Mouse (Mus musculus) heart, postnatal 0 days (tissue): Measurements from ENCODE around the gene Tox2. TPM values are rescaled to one million over a fixed set of nuclear protein-coding genes. Genes with fewer than 3 reads are reported as not detected.

ENCODE experiments used
- ATAC-seq: fragments of 200-750 bp; cut with Nextera tagmentation; 2 replicates; pipeline ENCODE4 v1.8.0; 2017; ENCODE audit warnings: low read depth, moderate number of reproducible peaks, moderate library complexity; ENCODE audit not compliant: insufficient read depth
- DNase-seq: peaks from one replicate; pipeline ENCODE4 v3.0.0-alpha.2; 2016; ENCODE audit warnings: low spot score
- H3K27ac ChIP-seq: fragments of 300-500 bp; sonication (generic); 2 replicates; pipeline ENCODE4 v1.5.1; 2014; ENCODE audit warnings: low read depth, mild to moderate bottlenecking
- H3K27me3 ChIP-seq: fragments of 300-500 bp; sonication (generic); 2 replicates; pipeline ENCODE4 v1.6.1; 2014; ENCODE audit warnings: low read length, mixed read lengths; ENCODE audit not compliant: control insufficient read depth, insufficient read depth
- H3K36me3 ChIP-seq: fragments of 300-500 bp; sonication (generic); replicated peaks from 2 replicates; pipeline ENCODE4 v1.6.1; 2014; ENCODE audit warnings: low read length, mixed read lengths; ENCODE audit not compliant: control insufficient read depth, insufficient read depth
- H3K4me1 ChIP-seq: fragments of 300-500 bp; sonication (generic); 2 replicates; pipeline ENCODE4 v1.6.1; 2014; ENCODE audit warnings: antibody characterized with exemption; ENCODE audit not compliant: control insufficient read depth, insufficient read depth
- H3K4me2 ChIP-seq: fragments of 300-500 bp; sonication (generic); 2 replicates; pipeline ENCODE4 v1.6.1; 2014; ENCODE audit warnings: low read depth, mild to moderate bottlenecking, low read length, moderate library complexity
- H3K4me3 ChIP-seq: fragments of 300-500 bp; sonication (generic); 2 replicates; pipeline ENCODE4 v1.5.1; 2014; ENCODE audit warnings: low read depth, low read length
- H3K9ac ChIP-seq: fragments of 300-500 bp; sonication (generic); replicated peaks from 2 replicates; pipeline ENCODE4 v1.6.1; 2014; ENCODE audit warnings: low read depth, low read length, mixed read lengths
- H3K9me3 ChIP-seq: fragments of 300-500 bp; sonication (generic); replicated peaks from 2 replicates; pipeline ENCODE4 v1.6.1; 2016; ENCODE audit warnings: low read length; ENCODE audit not compliant: control insufficient read depth
- CTCF ChIP-seq: IDR thresholded peaks from 2 replicates; pipeline ENCODE4 v1.5.1; 2016; ENCODE audit warnings: antibody characterized with exemption, control low read depth, low read depth
- EP300 ChIP-seq: IDR thresholded peaks from 2 replicates; pipeline ENCODE4 v1.6.1; 2016; ENCODE audit warnings: antibody characterized with exemption, low read depth
- WGBS: fragments of 180-500 bp; shearing (Covaris S2); extraction: QIAGEN DNeasy Blood & Tissue Kit; methylation state at CpG from one replicate; pipeline ENCODE4 v1.1.7; 2014; 5-methylcytosine and 5-hydroxymethylcytosine counted together
- polyA plus RNA-seq: library from polyadenylated mRNA; unstranded; fragments of >200 nt; fragmentation: Nextera tagmentation; extraction: Ambion mirVana; gene quantifications from 2 replicates; pipeline ENCODE4 v1.2.1, GENCODE M21; 2015
- total RNA-seq: library from RNA; depleted of rRNA; stranded (reverse); fragments of >200 nt; gene quantifications from 2 replicates; pipeline ENCODE4 v1.2.3, GENCODE M21; 2014; ENCODE audit warnings: low replicate concordance; rRNA removed

The Tox2 gene
- total and polyA plus RNA-seq, 2 experiments from 2014 or later = 0.19 to 1.7 TPM

DNA sequence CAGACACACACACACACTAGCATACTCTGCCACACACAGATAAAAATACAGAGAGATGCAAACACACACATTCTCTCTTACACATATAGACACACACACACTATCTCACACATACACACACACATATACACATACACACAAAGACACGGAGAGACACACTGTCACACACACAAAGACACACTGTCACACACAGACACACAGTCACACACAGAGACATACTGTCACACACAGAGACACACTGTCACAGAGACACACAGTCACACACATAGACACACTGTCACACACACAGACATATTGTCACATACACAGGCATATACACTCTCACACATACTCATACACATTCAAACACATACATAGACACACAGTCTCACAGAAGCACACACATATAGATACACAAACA, 169.7 kb downstream of the Tox2 start:
- ATAC-seq (no peak), DNase-seq (no peak)
- H3K27me3 ChIP-seq = no peaks in the 10 kb centered on the region
- H3K4me2 ChIP-seq = no peak overlapping the region
- WGBS = 76% methylated on average over 1 of the region's 1 CpGs
- H3K36me3 ChIP-seq = peaks cover 47% of the 10 kb centered on the region
- H3K4me1 ChIP-seq = peaks cover 45% of the 10 kb centered on the region
- TF ChIP-seq CTCF (no peak), EP300 (no peak)
- H3K27ac ChIP-seq = 0 out of 2 replicates have a peak overlapping the region, but pooled peaks have one; percentile 22
- H3K9ac ChIP-seq = no peak overlapping the region
- no peak overlapping the region for H3K4me3 ChIP-seq
- no peaks in the 10 kb centered on the region for H3K9me3 ChIP-seq

Other genes with a start within 250 kb of the Tox2 start
- gene Sgk2, start 215.8 kb upstream of the Tox2 start, total RNA-seq = not detected in 2 replicates
- not detected in 2 replicates for gene Sgk2, start 215.8 kb upstream of the Tox2 start, polyA plus RNA-seq
- gene Ift52, start 185.8 kb upstream of the Tox2 start, total RNA-seq = 15.4 and 18.5 TPM in 2 replicates
- 28.2 and 31.3 TPM in 2 replicates for gene Ift52, start 185.8 kb upstream of the Tox2 start, polyA plus RNA-seq
- gene Mybl2, start 148.4 kb upstream of the Tox2 start, total RNA-seq = 2.8 and 4.3 TPM in 2 replicates
- gene Mybl2, start 148.4 kb upstream of the Tox2 start, polyA plus RNA-seq = 3.4 and 3.8 TPM in 2 replicates
- gene Gtsf1l, start 115.3 kb upstream of the Tox2 start, total RNA-seq = not detected in 2 replicates
- gene Gtsf1l, start 115.3 kb upstream of the Tox2 start, polyA plus RNA-seq = not detected in 2 replicates
- gene Jph2, start 194.9 kb downstream of the Tox2 start, total RNA-seq = 215 and 246 TPM in 2 replicates
- 47.3 and 61.7 TPM in 2 replicates for gene Jph2, start 194.9 kb downstream of the Tox2 start, polyA plus RNA-seq
- 23.8 and 28.9 TPM in 2 replicates for gene Oser1, start 221.6 kb downstream of the Tox2 start, total RNA-seq
- gene Oser1, start 221.6 kb downstream of the Tox2 start, polyA plus RNA-seq = 41.4 and 45.1 TPM in 2 replicates
- not detected in 2 replicates for gene Gdap1l1, start 235.4 kb downstream of the Tox2 start, total RNA-seq
- 0.10 TPM in 1 of 2 replicates, not detected in the other for gene Gdap1l1, start 235.4 kb downstream of the Tox2 start, polyA plus RNA-seq